Mouse (Mus musculus): ENCODE data around the gene Gatm. TPM values are rescaled to one million over a fixed set of nuclear protein-coding genes. Genes with fewer than 3 reads are reported as not detected.

The Gatm gene
- polyA plus RNA-seq, 1 experiment from 2014 or later = 7.2 TPM

- no peaks in the 10 kb centered on the region for H3K36me3 ChIP-seq (replicated peaks)
- no peaks in the 10 kb centered on the region for H3K9me3 ChIP-seq
- no peaks in the 10 kb centered on the region for H3K4me1 ChIP-seq
- no peak overlapping the region for H3K4me3 ChIP-seq
- no peak overlapping the region for H3K27ac ChIP-seq (replicated peaks)
- no peaks in the 10 kb centered on the region for H3K27me3 ChIP-seq (replicated peaks; ENCODE audit: low read depth, poor library complexity, severe bottlenecking)
- WGBS = 60% methylated on average over 4 of the region's 4 CpGs
- no peak for DNase-seq (ENCODE audit: low spot score)
Measured at GRCm38 (mm10) chr2:122570430-122570829, 40.7 kb downstream of the Gatm start.

DNA sequence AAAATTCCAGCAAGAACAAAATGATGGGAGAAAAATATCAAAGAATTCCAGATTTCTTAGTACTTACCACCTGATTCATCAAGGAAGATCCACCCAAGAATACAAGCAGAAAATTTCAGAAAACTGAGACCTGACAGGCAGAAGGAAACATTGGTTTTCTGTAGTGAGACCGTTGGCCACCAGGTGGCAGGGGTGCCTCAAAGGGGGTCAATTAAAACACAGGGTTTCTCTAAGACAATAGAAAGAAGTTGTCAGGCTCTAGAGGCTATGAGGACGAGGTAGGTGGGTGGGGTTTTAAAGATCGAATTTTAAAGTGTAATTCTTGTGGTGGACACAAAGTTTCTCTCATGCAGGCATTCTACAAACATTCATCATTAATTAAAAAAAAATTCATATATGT lies 41.7 kb downstream of the Gatm start:
- DNase-seq (ENCODE audit: low spot score) = peak; percentile 66
- no peaks in the 10 kb centered on the region for H3K4me1 ChIP-seq
- H3K27ac ChIP-seq (replicated peaks) = no peak overlapping the region
- H3K4me3 ChIP-seq = no peak overlapping the region
- H3K9me3 ChIP-seq = no peaks in the 10 kb centered on the region
- H3K27me3 ChIP-seq (replicated peaks; ENCODE audit: low read depth, poor library complexity, severe bottlenecking) = no peaks in the 10 kb centered on the region
- no peaks in the 10 kb centered on the region for H3K36me3 ChIP-seq (replicated peaks)
- WGBS = 18% methylated on average over 3 of the region's 3 CpGs

DNA sequence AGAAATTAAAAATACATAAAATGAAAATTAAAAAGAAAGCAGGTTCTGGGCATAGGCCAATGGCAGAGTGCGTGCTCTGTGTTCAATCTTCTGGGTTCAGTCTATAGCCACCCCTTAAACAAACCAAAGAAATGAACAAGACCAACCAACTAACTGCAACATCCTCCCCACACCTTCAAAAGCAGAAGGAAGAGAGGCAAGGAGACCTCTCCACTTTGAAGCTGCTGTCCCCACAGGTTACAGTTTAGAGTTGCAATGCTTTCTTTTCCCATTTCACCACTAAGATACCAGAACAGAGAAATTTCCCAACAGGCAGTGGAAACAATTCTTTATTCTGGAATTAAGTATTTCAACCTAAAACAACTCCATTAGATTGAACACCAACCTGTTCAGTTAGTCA lies 48.9 kb downstream of the Gatm start:
- WGBS = 84% methylated on average over 1 of the region's 1 CpGs
- Histone ChIP-seq H3K27me3 (replicated peaks; ENCODE audit: low read depth, poor library complexity, severe bottlenecking) (no peaks in the 10 kb centered on the region), H3K4me3 (no peak overlapping the region), H3K36me3 (replicated peaks) (no peaks in the 10 kb centered on the region), H3K4me1 (no peaks in the 10 kb centered on the region), H3K9me3 (no peaks in the 10 kb centered on the region), H3K27ac (replicated peaks) (no peak overlapping the region)
- no peak for DNase-seq (ENCODE audit: low spot score)

- no peaks in the 10 kb centered on the region for H3K27me3 ChIP-seq (replicated peaks; ENCODE audit: low read depth, poor library complexity, severe bottlenecking)
- H3K27ac ChIP-seq (replicated peaks) = no peak overlapping the region
- H3K4me3 ChIP-seq = no peak overlapping the region
- no peaks in the 10 kb centered on the region for H3K4me1 ChIP-seq
- no peaks in the 10 kb centered on the region for H3K9me3 ChIP-seq
- no peaks in the 10 kb centered on the region for H3K36me3 ChIP-seq (replicated peaks)
- DNase-seq (ENCODE audit: low spot score) = no peak
- 96% methylated on average over 5 of the region's 5 CpGs for WGBS
Measured at GRCm38 (mm10) chr2:122561221-122561620, 49.9 kb downstream of the Gatm start.

DNA sequence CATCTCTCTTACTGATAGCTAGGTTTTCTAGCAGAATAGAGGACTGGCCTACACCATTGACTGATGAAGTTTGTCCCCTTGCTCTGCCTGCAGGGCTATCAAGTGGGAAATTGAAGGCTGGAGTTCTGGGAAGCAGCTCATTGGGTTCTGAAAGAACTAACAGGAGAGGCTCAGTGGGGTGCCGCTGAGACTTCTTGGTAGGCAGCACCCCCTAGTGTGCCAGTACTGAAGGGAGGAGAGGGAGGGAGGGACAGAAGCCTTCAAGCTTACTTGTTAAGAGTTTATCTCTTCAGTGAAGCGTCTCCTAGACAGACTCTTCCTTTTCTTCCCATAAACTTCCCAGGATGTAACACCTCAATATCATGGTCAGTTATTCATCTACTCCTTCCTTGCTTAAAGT lies 52.8 kb downstream of the Gatm start:
- H3K36me3 ChIP-seq (replicated peaks) = no peaks in the 10 kb centered on the region
- no peaks in the 10 kb centered on the region for H3K9me3 ChIP-seq
- no peak overlapping the region for H3K27ac ChIP-seq (replicated peaks)
- peak; percentile 23 for DNase-seq (ENCODE audit: low spot score)
- H3K27me3 ChIP-seq (replicated peaks; ENCODE audit: low read depth, poor library complexity, severe bottlenecking) = no peaks in the 10 kb centered on the region
- no peaks in the 10 kb centered on the region for H3K4me1 ChIP-seq
- H3K4me3 ChIP-seq = no peak overlapping the region
- 32% methylated on average over 2 of the region's 2 CpGs for WGBS

MicroRNA genes within 50 kb of the gene (microRNA counts, 519-probe panel; counts per million panel counts)
- 188 counts per million, percentile 57 among the panel's probes with 10 or more counts for microRNA mmu-miR-147

Small RNA genes lying within 50 kb of the gene (microRNA-seq; reads per million reads assigned to microRNA genes)
- 14.0 reads per million, percentile 25 among the genes with 10 or more reads in this experiment for gene Mir147

Other genes with a start within 250 kb of the Gatm start
- gene Shf, start 242.1 kb downstream of the Gatm start, polyA plus RNA-seq (2016; fragmentation: Nextera tagmentation; extraction: Ambion mirVana) = 4.7 and 7.6 TPM in 2 replicates
- 0.10 and 0.19 TPM in 2 replicates for gene Slc28a2, start 184.8 kb downstream of the Gatm start, polyA plus RNA-seq (2016; fragmentation: Nextera tagmentation; extraction: Ambion mirVana)
- not detected in 2 replicates for gene Gm14085, start 126.4 kb downstream of the Gatm start, polyA plus RNA-seq (2016; fragmentation: Nextera tagmentation; extraction: Ambion mirVana)
- 0.35 and 0.63 TPM in 2 replicates for gene AA467197, start 25.7 kb upstream of the Gatm start, polyA plus RNA-seq (2016; fragmentation: Nextera tagmentation; extraction: Ambion mirVana)
- gene Slc30a4, start 91.4 kb upstream of the Gatm start, polyA plus RNA-seq (2016; fragmentation: Nextera tagmentation; extraction: Ambion mirVana) = 4.4 and 5.0 TPM in 2 replicates
- gene Bloc1s6, start 127.2 kb upstream of the Gatm start, polyA plus RNA-seq (2016; fragmentation: Nextera tagmentation; extraction: Ambion mirVana) = 63.6 and 64.4 TPM in 2 replicates
- gene Sqor, start 153.9 kb upstream of the Gatm start, polyA plus RNA-seq (2016; fragmentation: Nextera tagmentation; extraction: Ambion mirVana) = 2.6 and 3.2 TPM in 2 replicates

Data from embryonic facial prominence, embryonic 10.5 days (tissue).